Mouse (Mus musculus) MEL (cell line): ENCODE data around the gene Agxt.

ENCODE experiments used
- BHLHE40 ChIP-seq: IDR thresholded peaks from 2 replicates; pipeline ENCODE4 v1.6.1; 2012; ENCODE audit warnings: low read depth, mild to moderate bottlenecking, inconsistent platforms, low read length, improper control_type of control experiment, borderline replicate concordance
- CTCF ChIP-seq, 3 experiments: IDR thresholded peaks in 2 of 3; conservative IDR thresholded peaks in 1 of 3; 2 replicates each; pipeline ENCODE4 v1.5.1; 2011 to 2012; ENCODE audit warnings: low read length in 3 of 3, low read depth in 2 of 3, mild to moderate bottlenecking in 2 of 3, improper control_type of control experiment in 1 of 3, inconsistent platforms in 1 of 3, mixed read lengths in 1 of 3, moderate library complexity in 1 of 3; ENCODE audit not compliant: control insufficient read depth in 1 of 3, insufficient read depth in 1 of 3, poor library complexity in 1 of 3, severe bottlenecking in 1 of 3
- E2F4 ChIP-seq: IDR thresholded peaks from 2 replicates; pipeline ENCODE4 v1.6.1; 2011; ENCODE audit warnings: low read depth, low read length, improper control_type of control experiment, borderline replicate concordance
- GATA1 ChIP-seq: IDR thresholded peaks from 2 replicates; pipeline ENCODE4 v1.6.1; 2011; ENCODE audit warnings: low read depth, low read length, improper control_type of control experiment
- JUND ChIP-seq: IDR thresholded peaks from 2 replicates; pipeline ENCODE4 v1.6.1; 2011; ENCODE audit warnings: low read depth, mild to moderate bottlenecking, improper control_type of control experiment, low read length
- MXI1 ChIP-seq: IDR thresholded peaks from 2 replicates; pipeline ENCODE4 v1.6.1; 2011; ENCODE audit warnings: mild to moderate bottlenecking, low read depth, low read length, improper control_type of control experiment
- POLR2A ChIP-seq, 2 experiments: IDR thresholded peaks; 2 replicates each; pipeline ENCODE4 v1.6.1; 2011 to 2012; ENCODE audit warnings: low read length in 2 of 2, mild to moderate bottlenecking in 2 of 2, control low read depth in 1 of 2, improper control_type of control experiment in 1 of 2, low read depth in 1 of 2, moderate library complexity in 1 of 2; ENCODE audit not compliant: control insufficient read depth in 1 of 2, insufficient read depth in 1 of 2, poor library complexity in 1 of 2
- RAD21 ChIP-seq: IDR thresholded peaks from 2 replicates; pipeline ENCODE4 v1.6.1; 2011; ENCODE audit warnings: mild to moderate bottlenecking, low read depth, low read length, improper control_type of control experiment

- TF ChIP-seq CTCF (IDR thresholded peaks at IDR 0.05 in 2 of 3, conservative IDR thresholded peaks at IDR 0.05 in 1 of 3; ENCODE audit: control insufficient read depth in 1 of 3, insufficient read depth in 1 of 3, low read depth in 2 of 3, low read length in 3 of 3, poor library complexity in 1 of 3, severe bottlenecking in 1 of 3) (no peak), BHLHE40 (no peak), RAD21 (no peak), JUND (no peak), POLR2A (IDR thresholded peaks at IDR 0.05; ENCODE audit: control insufficient read depth in 1 of 2, insufficient read depth in 1 of 2, low read depth in 1 of 2, low read length in 2 of 2, poor library complexity in 1 of 2) (no peak), MXI1 (no peak), E2F4 (no peak), GATA1 (no peak)
These were observed 23.9 kb downstream of the Agxt start for GRCm38 (mm10) chr1:93158916-93159315.
